Mouse (Mus musculus) hindbrain, embryonic 11.5 days (tissue): ENCODE measurements around the gene Olfr1217. TPM values are rescaled to one million over a fixed set of nuclear protein-coding genes. Genes with fewer than 3 reads are reported as not detected.

Experiments
- polyA plus RNA-seq: library from polyadenylated mRNA; unstranded; fragments of >200 nt; fragmentation: Nextera tagmentation; extraction: Ambion mirVana; gene quantifications from 2 replicates; pipeline ENCODE4 v1.2.1, GENCODE M21; 2014

Olfr1217 gene
- polyA plus RNA-seq, 1 experiment from 2014 or later: not detected

Other genes with a start within 250 kb of the Olfr1217 start
- not detected in 2 replicates for gene Olfr1201, start 239.0 kb downstream of the Olfr1217 start, polyA plus RNA-seq
- gene Olfr1202, start 217.6 kb downstream of the Olfr1217 start, polyA plus RNA-seq: not detected in 2 replicates
- not detected in 2 replicates for gene Olfr1205, start 202.3 kb downstream of the Olfr1217 start, polyA plus RNA-seq
- not detected in 2 replicates for gene Olfr1204, start 182.8 kb downstream of the Olfr1217 start, polyA plus RNA-seq
- gene Olfr1206, start 168.8 kb downstream of the Olfr1217 start, polyA plus RNA-seq: not detected in 2 replicates
- not detected in 2 replicates for gene Olfr1208, start 129.8 kb downstream of the Olfr1217 start, polyA plus RNA-seq
- not detected in 2 replicates for gene Olfr1209, start 116.9 kb downstream of the Olfr1217 start, polyA plus RNA-seq
- not detected in 2 replicates for gene Olfr1211, start 94.0 kb downstream of the Olfr1217 start, polyA plus RNA-seq
- gene Olfr1212, start 78.1 kb downstream of the Olfr1217 start, polyA plus RNA-seq: not detected in 2 replicates
- not detected in 2 replicates for gene Gm13762, start 51.8 kb downstream of the Olfr1217 start, polyA plus RNA-seq
- not detected in 2 replicates for gene Olfr1214, start 39.4 kb downstream of the Olfr1217 start, polyA plus RNA-seq
- gene Olfr1215, start 25.1 kb downstream of the Olfr1217 start, polyA plus RNA-seq: not detected in 2 replicates
- not detected in 2 replicates for gene Olfr1216, start 13.7 kb downstream of the Olfr1217 start, polyA plus RNA-seq
- not detected in 2 replicates for gene Olfr1218, start 29.1 kb upstream of the Olfr1217 start, polyA plus RNA-seq
- gene Olfr1219, start 51.4 kb upstream of the Olfr1217 start, polyA plus RNA-seq: not detected in 2 replicates
- not detected in 2 replicates for gene Olfr1220, start 74.8 kb upstream of the Olfr1217 start, polyA plus RNA-seq
- not detected in 2 replicates for gene Olfr1221, start 85.2 kb upstream of the Olfr1217 start, polyA plus RNA-seq
- gene Olfr1222, start 101.0 kb upstream of the Olfr1217 start, polyA plus RNA-seq: not detected in 2 replicates
- not detected in 2 replicates for gene Olfr1223, start 119.5 kb upstream of the Olfr1217 start, polyA plus RNA-seq
- gene Olfr1224-ps1, start 132.0 kb upstream of the Olfr1217 start, polyA plus RNA-seq: not detected in 2 replicates
- gene Olfr1225, start 142.6 kb upstream of the Olfr1217 start, polyA plus RNA-seq: not detected in 2 replicates
- gene Olfr1226, start 168.0 kb upstream of the Olfr1217 start, polyA plus RNA-seq: not detected in 2 replicates
- not detected in 2 replicates for gene Olfr1228, start 222.0 kb upstream of the Olfr1217 start, polyA plus RNA-seq